Mouse (Mus musculus) left cerebral cortex, adult 18-20 months (tissue): ENCODE results near the gene Zfp827. TPM values are rescaled to one million over a fixed set of nuclear protein-coding genes. Genes with fewer than 3 reads are reported as not detected.
"Not testable (repeated sequence)": the region's sequence is repeated elsewhere in the genome, so short reads cannot be mapped to it uniquely, and the experiment has no call there.

Source experiments
- DNase-seq, 2 experiments: peaks; one replicate each; pipeline ENCODE4 v3.0.0; 2021 to 2022; ENCODE audit warnings: low spot score in 2 of 2, mixed read lengths in 1 of 2
- total RNA-seq, 2 experiments: library from RNA; stranded (reverse); gene quantifications; 2 replicates each; pipeline ENCODE4 v1.2.3; 2021

Zfp827 gene
- total RNA-seq, 2 experiments from 2014 or later = 37.9 to 44.0 TPM

DNA sequence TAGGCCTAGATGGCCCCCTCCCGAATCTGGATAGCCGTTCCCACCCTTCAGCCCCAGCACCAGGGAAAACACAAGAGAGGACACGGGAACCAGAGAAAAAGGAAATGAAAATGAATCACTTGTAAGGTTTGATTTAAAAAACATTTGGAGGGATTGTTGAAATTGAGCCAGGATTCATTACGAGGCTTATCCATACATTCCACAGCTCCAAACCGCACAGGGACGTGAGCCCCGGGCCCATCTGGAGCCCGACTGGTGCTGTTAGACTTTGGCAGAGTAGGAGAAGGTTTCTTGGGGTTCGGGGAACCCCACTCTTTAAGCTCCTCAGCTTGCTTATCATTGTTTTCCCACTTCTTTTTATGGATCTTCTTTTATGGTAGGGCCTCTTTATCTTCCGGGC lies 76.9 kb downstream of the Zfp827 start:
- no peak for DNase-seq

DNA sequence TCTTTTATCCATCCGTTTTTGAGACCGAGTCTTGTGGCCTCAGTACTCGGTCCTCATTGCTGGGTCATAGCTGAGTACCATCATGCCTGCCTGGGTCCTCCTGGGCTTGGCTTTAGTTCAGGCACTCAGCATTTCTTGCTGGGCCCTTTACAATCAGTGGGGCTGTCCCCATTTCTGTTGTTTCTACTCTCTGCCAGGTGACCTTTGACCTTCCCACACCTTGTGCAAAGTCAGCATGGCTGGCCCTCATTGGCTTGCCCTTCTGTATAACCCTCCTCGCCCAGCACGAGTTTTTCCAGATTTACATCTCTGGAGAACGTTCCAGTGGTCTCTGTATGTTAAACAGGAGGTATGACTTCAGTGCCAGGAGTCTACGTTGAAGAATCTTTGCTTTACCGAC lies 83.2 kb downstream of the Zfp827 start:
- DNase-seq = no peak

DNA sequence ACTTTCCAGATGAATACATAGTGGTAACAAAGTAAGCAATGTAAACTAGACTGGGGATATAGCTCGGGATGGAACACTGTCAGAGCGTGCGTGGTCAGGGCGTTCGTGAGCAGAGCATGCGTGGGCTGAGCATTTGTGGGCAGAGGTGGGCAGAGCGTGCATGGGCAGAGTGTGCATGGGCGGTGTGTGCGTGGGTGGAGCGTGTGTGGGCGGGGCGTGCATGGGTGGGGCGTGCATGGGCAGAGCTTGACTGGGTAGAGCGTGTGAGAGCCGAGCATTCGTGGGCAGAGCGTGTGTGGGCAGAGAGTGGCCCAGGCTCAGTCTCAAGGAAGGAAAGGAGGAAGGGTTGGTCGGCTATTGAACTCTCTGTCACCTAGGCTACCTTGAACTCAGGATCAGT lies 84.2 kb downstream of the Zfp827 start:
- no peak for DNase-seq

DNA sequence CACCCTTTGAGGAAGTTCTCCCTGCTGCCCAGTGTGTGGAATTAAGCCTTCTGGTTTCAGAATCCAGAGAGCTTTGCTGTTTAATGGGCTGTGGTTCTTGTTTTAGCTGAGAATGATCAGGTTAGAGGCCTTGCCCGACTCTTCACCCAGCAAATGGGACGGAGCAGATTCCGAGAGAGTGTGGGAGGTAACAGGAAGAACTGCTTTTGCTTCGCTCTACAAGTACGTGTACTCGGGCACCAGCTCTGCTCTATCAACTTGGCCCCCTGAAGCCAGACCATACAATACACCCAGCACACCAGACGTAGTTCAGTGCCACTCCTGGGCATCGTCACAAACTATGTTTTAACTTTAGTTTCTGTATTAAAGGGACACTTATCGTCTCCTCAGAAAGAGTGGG lies 85.3 kb downstream of the Zfp827 start:
- DNase-seq = no peak

DNA sequence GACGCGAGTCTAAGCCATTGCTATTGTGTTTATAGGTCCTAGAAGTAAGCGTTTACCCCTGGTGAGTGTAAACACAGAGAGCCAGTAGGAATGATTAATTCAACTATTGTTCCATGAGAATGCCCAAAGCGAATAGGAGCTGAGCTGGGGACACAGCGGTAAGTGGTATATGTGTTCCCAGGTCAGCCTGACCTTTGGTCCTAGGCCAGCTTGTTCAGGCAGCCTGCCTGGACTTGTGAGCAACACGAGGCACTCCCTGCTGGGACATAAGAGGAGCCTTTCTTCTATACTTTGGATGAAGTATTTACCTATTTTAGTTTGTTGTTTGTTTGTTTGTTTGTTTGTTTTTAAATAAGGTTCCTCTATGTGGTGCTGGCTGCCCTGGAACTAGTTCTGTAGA lies 86.3 kb downstream of the Zfp827 start:
- DNase-seq = no peak

DNA sequence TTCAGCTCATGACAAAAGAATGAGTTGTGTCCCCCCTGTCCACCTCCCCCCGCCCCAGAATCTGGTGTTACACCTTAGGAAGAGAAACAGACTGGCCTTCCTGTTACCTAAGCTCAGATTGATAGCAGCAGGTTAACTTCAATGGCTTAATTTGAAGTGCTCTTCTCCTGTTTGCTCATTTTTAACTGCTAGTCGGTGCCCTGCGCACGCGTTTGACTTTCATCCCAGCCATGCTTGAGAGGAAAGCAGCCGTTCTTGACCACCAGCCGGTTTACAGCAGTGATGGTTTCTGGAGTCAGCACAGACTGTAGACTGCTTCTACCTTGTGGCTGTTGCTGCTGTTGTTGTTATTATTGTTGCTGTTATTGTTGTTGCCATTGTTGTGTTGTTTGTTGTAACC lies 88.2 kb downstream of the Zfp827 start:
- no peak for DNase-seq

DNA sequence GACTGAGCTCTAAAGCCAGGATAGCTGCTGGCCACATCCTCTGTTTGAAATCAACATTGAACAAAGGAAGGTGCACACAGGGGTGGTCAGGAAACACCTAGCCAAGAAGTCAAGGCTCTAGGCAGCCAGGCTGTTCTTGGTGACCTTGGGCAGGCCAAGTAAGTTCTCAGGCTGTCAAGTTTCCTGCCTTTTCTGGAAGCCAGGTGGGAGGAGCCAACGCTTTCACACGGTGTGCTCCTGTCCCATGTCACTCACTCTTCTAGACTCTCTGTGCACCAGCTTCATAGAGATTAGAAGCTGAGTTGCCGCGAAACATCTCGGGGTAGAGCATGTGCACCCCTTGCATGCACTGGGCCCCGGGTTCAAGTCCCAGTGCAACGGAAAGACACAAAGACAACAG lies 89.5 kb downstream of the Zfp827 start:
- DNase-seq = no peak

DNA sequence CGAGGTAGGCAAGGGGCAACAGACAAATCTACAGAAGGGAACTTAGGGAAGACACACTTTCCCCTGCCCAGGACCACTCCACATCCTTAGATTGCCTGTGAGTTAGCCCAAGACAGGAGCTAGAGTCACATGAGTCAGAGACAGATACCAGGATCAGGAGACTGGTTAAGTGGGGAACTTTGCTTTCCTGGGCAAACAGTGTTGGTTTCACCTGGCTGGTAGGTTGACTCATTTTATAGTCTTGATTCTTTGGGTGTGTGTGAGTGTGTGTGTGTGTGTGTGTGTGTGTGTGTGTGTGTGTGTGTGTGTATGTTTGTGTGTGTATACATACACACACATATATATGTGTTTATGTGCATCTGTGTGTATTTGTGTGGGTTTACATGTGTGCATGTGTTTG lies 93.4 kb downstream of the Zfp827 start:
- DNase-seq = no peak

DNA sequence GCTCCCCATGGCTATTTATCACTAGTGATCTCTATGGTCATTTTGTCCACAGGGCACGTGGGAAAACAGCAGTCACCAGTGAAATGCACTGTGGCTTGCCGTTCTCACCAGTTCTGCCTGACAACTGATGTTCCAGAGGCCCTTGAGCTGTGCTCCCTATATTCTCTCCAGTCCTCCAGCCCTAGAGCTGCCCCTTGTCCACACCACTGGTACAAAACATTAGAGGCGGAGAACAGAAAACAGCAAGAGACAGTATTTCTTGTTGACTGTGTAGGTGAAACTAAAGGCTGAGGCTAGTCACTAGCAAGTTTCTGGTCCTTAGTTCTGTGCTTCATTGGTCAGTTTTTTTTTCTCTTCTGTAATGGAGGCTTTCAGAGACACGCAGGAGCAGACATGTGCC lies 96.0 kb downstream of the Zfp827 start:
- DNase-seq = no peak

DNA sequence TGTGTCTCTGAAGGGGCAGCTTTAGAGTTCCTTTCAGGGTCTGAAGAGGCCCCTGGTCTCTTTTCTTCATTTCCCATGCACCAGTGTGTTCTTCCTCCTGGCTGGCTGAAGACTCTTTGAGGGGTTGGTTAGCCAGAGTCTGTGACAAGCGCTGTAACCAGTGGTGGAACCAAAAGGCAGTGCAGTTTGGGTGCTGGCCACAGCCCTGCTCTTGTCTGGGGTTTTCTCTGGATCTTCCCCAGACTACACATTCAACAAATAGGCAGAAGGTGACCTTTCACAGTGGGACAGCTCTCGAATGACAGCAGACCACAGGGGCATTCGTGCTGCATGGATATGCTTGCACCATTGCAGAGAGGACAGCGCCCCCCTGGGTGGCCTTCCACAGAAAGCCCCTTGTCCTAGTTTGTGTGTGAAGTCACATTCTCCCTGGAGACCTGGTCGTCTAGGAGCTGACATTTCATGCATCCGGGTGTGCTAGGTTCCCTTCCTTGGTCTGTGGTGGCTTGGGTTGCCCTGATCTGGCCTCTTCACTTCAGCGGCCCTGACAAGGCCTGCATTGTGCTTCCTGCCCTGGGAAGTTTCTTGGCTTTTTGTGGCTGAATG lies 99.1 kb downstream of the Zfp827 start:
- no peak for DNase-seq

DNA sequence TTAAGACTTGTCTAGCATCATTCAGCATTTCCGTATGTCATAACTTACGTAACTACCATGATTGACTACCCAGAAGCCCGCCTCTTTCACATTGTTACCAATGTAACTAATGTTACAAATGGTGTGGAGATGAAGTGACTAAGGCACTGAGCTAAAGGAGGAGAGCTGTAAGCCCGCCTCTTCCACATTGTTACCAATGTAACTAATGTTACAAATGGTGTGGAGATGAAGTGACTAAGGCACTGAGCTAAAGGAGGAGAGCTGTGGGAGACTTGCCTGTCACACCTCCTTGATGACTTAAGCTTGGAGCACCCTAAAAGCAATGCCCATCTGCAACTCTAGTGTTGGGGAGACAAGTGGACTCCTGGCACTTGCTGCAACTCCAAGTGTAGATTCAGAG lies 100.3 kb downstream of the Zfp827 start:
- not testable (repeated sequence) for DNase-seq

DNA sequence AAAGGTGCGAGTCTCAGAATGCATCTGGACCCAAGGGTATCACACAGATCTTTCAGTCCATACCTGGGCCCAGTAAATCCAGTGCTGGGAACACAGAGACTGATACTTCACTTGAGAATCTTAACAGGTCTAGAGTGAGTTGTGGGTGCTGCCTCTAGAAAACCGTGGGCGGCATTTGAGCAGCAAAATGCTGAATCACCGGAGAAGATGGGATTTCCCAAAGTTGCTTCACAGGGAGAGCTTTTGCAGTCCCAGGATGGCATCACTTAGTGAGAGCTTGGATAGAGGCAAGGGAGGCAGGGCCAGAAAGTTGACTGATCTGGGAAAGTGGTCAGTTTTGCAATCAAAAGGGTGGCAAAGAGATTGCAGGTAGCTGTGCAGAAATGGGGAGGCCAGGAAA lies 111.4 kb downstream of the Zfp827 start:
- peak; percentile 51 to 55 for DNase-seq

DNA sequence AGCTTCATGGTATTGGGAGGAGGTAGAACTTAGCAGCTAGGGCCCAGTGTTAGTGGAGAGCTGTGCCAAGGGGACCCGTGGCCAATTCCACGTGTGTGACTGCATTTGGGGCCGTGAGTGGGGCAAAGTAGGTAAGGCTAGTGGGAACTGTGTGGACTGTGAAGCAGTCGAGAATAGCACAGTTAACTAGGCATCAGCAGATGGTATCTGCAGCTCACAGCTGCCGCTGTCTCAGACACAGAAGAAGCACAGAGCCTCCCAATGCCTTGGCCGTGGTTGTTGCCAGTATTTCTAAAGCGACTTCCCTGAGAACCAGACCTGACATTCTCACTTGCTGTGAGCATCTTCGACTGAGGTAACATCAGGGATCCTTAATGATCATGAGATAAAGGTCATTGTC lies 112.7 kb downstream of the Zfp827 start:
- peak; percentile 67 to 82 for DNase-seq

DNA sequence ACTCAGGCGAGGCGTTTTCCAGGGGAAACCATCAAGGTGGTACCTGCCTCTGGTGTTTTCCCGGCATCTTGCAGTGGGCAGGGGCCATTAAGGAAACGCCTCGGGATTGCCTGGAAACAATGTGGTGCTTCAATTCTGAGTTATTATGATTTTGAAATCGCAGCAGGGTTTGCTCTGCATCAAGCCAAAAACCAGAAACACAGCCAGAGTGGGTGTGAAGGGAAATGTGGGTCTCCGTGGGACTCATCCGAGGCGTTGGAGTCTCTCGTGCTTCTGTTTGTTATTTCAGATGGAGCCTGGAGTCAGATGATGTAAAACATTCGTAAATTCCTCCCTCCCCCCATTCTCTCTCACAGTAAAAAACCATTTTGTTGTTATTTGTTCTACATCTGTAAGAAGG lies 113.4 kb downstream of the Zfp827 start:
- peak in 1 of 2 experiments; percentile 33 for DNase-seq

DNA sequence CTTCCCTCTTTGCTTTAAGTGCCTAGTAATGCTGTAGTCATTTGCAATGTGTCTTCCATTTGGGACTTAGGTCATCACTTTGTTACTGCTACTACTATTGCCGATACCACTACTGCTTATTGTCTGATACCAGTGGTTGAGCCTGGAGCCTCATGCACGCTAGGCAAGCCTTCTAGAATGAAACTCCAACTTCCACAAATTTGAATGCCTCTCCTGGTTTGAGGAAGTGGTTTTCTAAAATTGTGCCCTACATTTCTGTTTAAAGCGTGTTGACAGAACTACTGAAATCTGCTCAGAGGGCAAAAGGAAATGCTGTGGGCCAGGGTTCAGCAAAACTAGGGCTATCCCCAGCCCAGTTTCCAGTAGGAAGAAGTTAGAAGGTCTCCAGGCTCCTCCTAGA lies 115.5 kb downstream of the Zfp827 start:
- DNase-seq = no peak

DNA sequence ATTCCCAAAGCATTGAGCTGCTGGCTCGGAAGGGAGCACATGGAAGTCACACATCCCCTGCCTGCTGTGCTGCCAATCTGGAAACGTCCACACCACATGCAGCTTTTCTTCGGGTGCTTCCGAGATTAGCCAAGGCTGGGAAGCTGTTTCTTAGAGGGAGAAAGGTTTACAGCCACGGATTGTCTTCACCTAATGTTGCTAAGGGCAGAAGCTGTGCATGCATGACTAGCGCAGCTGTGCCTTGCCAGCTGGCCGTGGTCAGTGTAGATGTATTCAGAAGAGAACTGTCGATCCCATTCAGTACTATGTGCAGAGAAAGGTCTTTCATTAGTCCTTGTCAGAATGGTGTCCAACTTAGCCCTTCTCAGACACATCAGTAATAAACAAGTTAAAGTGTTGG lies 117.0 kb downstream of the Zfp827 start:
- peak in 1 of 2 experiments; percentile 19 for DNase-seq

DNA sequence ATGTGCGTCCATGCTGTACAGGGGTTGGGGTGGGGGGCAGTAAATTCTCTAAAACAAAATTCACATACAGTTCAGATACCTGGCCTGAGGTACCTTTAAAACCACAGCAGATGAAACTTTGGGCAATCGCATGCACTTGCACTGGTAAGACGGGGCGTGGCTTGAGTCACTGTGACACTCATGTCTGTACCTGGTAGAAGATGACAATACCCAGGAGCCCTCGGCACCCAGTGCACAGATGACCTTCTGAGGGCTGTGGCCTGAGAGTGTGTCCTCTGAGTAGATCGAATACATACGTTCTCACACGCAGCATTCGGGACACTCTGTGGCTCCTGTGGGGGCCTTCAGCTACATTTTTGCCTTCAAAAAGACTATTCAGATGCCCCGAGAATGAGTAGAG lies 117.4 kb downstream of the Zfp827 start:
- DNase-seq = no peak

DNA sequence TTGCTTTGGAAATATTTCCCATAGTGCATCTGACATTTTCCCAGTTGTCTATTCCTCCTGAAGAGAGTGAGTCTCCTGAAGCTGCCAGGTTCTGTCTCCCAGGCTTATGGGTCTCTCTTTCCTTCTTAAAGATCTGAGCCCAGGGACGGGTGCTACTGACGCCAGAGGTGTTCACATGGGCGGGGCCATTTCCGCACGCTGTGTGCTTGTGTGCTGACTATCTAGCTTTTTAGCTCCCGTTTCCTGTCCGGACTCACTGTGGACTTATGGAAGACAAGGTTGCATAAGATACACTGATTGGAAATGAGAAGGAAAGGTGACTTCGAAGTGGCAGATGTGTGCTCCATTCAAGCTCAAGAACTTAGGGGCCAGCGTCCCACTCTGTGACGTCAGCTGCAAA lies 120.6 kb downstream of the Zfp827 start:
- no peak for DNase-seq

DNA sequence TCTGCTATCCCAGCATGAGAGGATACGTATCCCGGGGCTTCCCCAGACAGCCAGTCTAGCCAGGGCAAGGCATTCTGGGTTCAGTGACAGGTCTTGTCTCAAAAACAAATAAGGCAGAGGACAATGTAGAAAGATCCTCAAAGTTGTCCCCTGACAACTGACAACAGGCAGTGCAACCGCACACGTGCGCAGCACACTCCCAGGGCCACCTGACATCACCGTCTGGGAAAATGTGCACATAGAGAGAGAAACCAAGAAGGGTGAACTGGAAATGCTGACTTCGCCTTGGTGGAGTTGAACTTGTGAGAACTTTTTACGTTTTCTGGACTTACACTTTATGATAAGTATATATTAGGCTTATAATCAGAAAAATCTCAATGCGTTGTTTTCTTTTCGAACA lies 121.6 kb downstream of the Zfp827 start:
- no peak for DNase-seq

DNA sequence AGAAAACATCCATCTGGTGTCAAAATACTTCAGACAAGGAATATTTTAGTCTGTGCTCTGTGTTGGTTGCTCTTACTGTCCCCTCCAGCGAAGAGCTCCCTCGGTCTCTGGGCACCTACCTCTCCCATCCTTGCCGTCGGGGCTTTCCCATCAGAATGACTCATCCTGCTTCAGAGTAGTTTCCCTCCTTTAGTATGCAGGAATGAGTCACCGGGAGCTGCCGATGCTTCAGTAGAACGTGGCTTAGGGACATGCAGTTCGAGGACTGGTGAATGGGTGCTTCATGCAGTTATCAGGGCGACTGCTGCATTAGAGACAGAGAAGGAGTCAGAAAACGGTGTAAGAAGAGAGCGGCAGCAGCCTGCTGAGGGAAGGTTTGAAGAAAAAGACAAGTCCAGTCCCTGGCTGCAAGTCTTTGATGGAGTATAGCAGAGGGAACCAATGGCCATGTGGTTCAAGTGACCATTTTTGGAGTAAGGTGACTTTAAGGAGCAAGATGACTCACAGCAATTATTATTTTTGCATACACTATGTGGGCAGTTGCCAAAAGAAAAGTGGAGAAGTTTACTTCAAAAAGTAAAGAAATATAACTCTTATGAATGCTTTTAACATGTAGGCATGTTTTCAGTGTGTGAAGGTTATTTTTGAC lies 122.4 kb downstream of the Zfp827 start:
- peak; percentile 43 to 45 for DNase-seq

DNA sequence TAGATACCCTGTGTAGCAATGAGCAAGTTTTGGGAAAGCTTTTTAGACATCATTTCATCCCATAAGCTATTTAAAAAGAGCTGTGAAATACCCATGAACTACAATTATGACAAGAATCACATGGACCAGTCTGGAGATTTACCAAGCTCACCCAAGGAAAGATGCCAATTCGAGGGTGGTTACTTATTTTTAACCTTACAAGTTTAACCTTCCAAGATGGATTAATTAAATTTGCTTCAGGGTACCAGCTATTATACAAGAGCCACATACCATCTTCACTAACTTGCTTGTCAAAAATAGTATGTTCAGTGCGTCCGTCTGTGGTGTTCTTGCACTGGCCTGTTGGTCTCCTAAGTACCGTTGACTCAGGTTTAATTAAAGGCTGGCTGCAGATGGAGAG lies 123.4 kb downstream of the Zfp827 start:
- DNase-seq = peak in 1 of 2 experiments; percentile 44

DNA sequence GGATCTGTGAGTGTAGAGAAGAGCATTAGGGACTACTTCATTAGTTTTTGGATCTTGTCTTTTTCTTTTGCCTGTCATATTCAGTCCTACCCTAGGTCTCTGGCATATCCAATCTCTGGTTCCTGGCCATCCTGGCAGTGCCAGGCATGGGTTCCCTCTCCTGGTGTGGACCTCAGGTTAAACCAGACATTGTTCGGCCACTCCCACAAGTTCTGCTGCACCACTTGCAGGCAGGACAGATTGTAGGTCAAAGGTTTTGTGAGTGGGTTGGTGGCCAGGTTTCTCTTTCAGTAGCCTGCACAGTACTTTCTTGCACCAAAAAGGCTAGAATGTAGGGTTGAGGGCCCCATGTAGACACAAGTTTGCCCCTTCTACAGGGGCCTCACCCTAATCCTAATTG lies 125.0 kb downstream of the Zfp827 start:
- no peak for DNase-seq

DNA sequence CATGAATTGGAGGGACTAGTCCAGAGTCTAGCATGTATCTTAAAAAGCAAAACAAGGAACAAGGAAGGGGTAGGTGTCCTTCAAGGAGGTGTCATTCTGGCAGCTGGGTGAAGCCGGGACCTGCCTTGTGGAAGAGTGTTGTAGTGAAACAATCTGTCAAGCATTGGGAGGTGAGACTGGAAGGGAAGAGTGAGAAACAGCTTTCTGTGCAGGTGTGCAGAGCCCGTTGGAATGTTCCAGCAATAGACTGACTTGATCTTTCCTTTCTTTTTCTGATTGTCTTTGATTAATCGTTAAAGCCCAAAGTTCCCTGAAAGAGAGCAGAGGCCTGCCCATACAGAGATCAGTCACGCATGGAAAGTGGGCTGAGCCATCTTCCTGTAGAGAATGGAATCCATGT lies 125.4 kb downstream of the Zfp827 start:
- no peak for DNase-seq
